Mouse (Mus musculus) intestine, embryonic 15.5 days (tissue): ENCODE measurements at regions not wholly inside any gene's neighbourhood (a gene's known extent, or its start where the extent isn't known, plus 50 kb on each side); places are given as distances from the start of the nearest gene placed in this dataset.

Experiments
- ATAC-seq: fragments of 200-750 bp; cut with Nextera tagmentation; 2 replicates; pipeline ENCODE4 v1.8.0; 2017; ENCODE audit warnings: moderate TSS enrichment, moderate library complexity
- H3K27ac ChIP-seq: fragments of 300-500 bp; sonication (generic); 2 replicates; pipeline ENCODE4 v1.5.1; 2015; ENCODE audit warnings: mild to moderate bottlenecking, inconsistent platforms
- H3K27me3 ChIP-seq: fragments of 300-500 bp; sonication (generic); replicated peaks from 2 replicates; pipeline ENCODE4 v1.6.1; 2015; ENCODE audit warnings: inconsistent platforms
- H3K36me3 ChIP-seq: fragments of 300-500 bp; sonication (generic); 2 replicates; pipeline ENCODE4 v1.6.1; 2015; ENCODE audit warnings: inconsistent platforms
- H3K4me1 ChIP-seq: fragments of 300-500 bp; sonication (generic); replicated peaks from 2 replicates; pipeline ENCODE4 v1.6.1; 2015; ENCODE audit warnings: inconsistent platforms
- H3K4me2 ChIP-seq: fragments of 300-500 bp; sonication (generic); replicated peaks from 2 replicates; pipeline ENCODE4 v1.6.1; 2015; ENCODE audit warnings: mild to moderate bottlenecking, inconsistent platforms
- H3K4me3 ChIP-seq: fragments of 300-500 bp; sonication (generic); replicated peaks from 2 replicates; pipeline ENCODE4 v1.5.1; 2015; ENCODE audit warnings: inconsistent platforms
- H3K9ac ChIP-seq: fragments of 300-500 bp; sonication (generic); 2 replicates; pipeline ENCODE4 v1.6.1; 2015; ENCODE audit warnings: inconsistent platforms
- H3K9me3 ChIP-seq: fragments of 300-500 bp; sonication (generic); 2 replicates; pipeline ENCODE4 v1.6.1; 2016; ENCODE audit warnings: inconsistent platforms
- WGBS: fragments of 180-500 bp; shearing (Covaris S2); methylation state at CpG from one replicate; pipeline ENCODE4 v1.1.7; 2015; 5-methylcytosine and 5-hydroxymethylcytosine counted together

GRCm38 (mm10) chr9:5752686-5753301, 407.6 kb downstream of the Casp12 start:
- Histone ChIP-seq H3K4me2 (no peak overlapping the region), H3K4me3 (no peak overlapping the region), H3K36me3 (no peaks in the 10 kb centered on the region), H3K27me3 (no peaks in the 10 kb centered on the region), H3K9ac (no peak overlapping the region), H3K27ac (no peak overlapping the region), H3K4me1 (no peaks in the 10 kb centered on the region), H3K9me3 (no peaks in the 10 kb centered on the region)
- no peak for ATAC-seq

- H3K4me2 ChIP-seq, result no peak overlapping the region
- H3K36me3 ChIP-seq, result no peaks in the 10 kb centered on the region
- no peak overlapping the region for H3K9ac ChIP-seq
- no peaks in the 10 kb centered on the region for H3K27me3 ChIP-seq
- WGBS, result 83% methylated on average over 3 of the region's 3 CpGs
- H3K27ac ChIP-seq, result no peak overlapping the region
- no peaks in the 10 kb centered on the region for H3K9me3 ChIP-seq
- H3K4me1 ChIP-seq, result no peaks in the 10 kb centered on the region
- ATAC-seq, result no peak
- no peak overlapping the region for H3K4me3 ChIP-seq
Observed at GRCm38 (mm10) chr9:5753785-5754184, 408.6 kb downstream of the Casp12 start.

- H3K9ac ChIP-seq, result no peak overlapping the region
- no peak overlapping the region for H3K27ac ChIP-seq
- no peaks in the 10 kb centered on the region for H3K9me3 ChIP-seq
- 73% methylated on average over 2 of the region's 2 CpGs for WGBS
- no peaks in the 10 kb centered on the region for H3K4me1 ChIP-seq
- no peak overlapping the region for H3K4me2 ChIP-seq
- no peaks in the 10 kb centered on the region for H3K36me3 ChIP-seq
- no peak for ATAC-seq
- H3K27me3 ChIP-seq, result no peaks in the 10 kb centered on the region
- no peak overlapping the region for H3K4me3 ChIP-seq
Observed at GRCm38 (mm10) chr9:5761215-5761614, 407.2 kb upstream of the Pdgfd start.

GRCm38 (mm10) chr9:5769927-5770326, 398.5 kb upstream of the Pdgfd start:
- WGBS, result 82% methylated on average over 2 of the region's 2 CpGs
- ATAC-seq, result no peak

GRCm38 (mm10) chr9:5771158-5771557, 397.2 kb upstream of the Pdgfd start:
- no peaks in the 10 kb centered on the region for H3K27me3 ChIP-seq
- no peak overlapping the region for H3K27ac ChIP-seq
- no peaks in the 10 kb centered on the region for H3K9me3 ChIP-seq
- H3K9ac ChIP-seq, result no peak overlapping the region
- no peaks in the 10 kb centered on the region for H3K4me1 ChIP-seq
- ATAC-seq, result no peak
- H3K36me3 ChIP-seq, result no peaks in the 10 kb centered on the region
- no peak overlapping the region for H3K4me2 ChIP-seq
- no peak overlapping the region for H3K4me3 ChIP-seq

More at GRCm38 (mm10) chr9:5769927-5770326, 398.5 kb upstream of the Pdgfd start:
- Histone ChIP-seq H3K36me3 (no peaks in the 10 kb centered on the region), H3K9ac (no peak overlapping the region), H3K4me2 (no peak overlapping the region), H3K27ac (no peak overlapping the region), H3K27me3 (no peaks in the 10 kb centered on the region), H3K9me3 (no peaks in the 10 kb centered on the region), H3K4me1 (no peaks in the 10 kb centered on the region), H3K4me3 (no peak overlapping the region)
